Mouse (Mus musculus): ENCODE measurements around the gene Lrrc37a. TPM values are rescaled to one million over a fixed set of nuclear protein-coding genes. Genes with fewer than 3 reads are reported as not detected.

The Lrrc37a gene
- not detected for polyA plus RNA-seq (2014; fragmentation: Illumina TruSeq; extraction: RNeasy Lipid Tissue Mini Kit (QIAGEN cat#74804))

GRCm38 (mm10) chr11:103504497-103504896, at the start of gene Lrrc37a:
Lrrc37a (minus strand) TSS chr11:103504597.

GRCm38 (mm10) chr11:103411981-103412949, 92.1 kb downstream of the Lrrc37a start, which contains the start of gene Plekhm1:
Plekhm1 (minus strand) TSS chr11:103412687.

Other genes starting within 250 kb of the Lrrc37a start
- not detected for gene Map3k14, start 237.1 kb downstream of the Lrrc37a start, polyA plus RNA-seq (2014; fragmentation: Illumina TruSeq; extraction: RNeasy Lipid Tissue Mini Kit (QIAGEN cat#74804))
- gene Arhgap27, start 140.9 kb downstream of the Lrrc37a start, polyA plus RNA-seq (2014; fragmentation: Illumina TruSeq; extraction: RNeasy Lipid Tissue Mini Kit (QIAGEN cat#74804)), result 0.26 TPM
- gene Plekhm1, start 91.9 kb downstream of the Lrrc37a start, polyA plus RNA-seq (2014; fragmentation: Illumina TruSeq; extraction: RNeasy Lipid Tissue Mini Kit (QIAGEN cat#74804)), result 1.1 TPM
- not detected for gene Gm884, start 116.5 kb upstream of the Lrrc37a start, polyA plus RNA-seq (2014; fragmentation: Illumina TruSeq; extraction: RNeasy Lipid Tissue Mini Kit (QIAGEN cat#74804))
- gene Lyzl6, start 134.3 kb upstream of the Lrrc37a start, polyA plus RNA-seq (2014; fragmentation: Illumina TruSeq; extraction: RNeasy Lipid Tissue Mini Kit (QIAGEN cat#74804)), result not detected
- not detected for gene Rprml, start 145.0 kb upstream of the Lrrc37a start, polyA plus RNA-seq (2014; fragmentation: Illumina TruSeq; extraction: RNeasy Lipid Tissue Mini Kit (QIAGEN cat#74804))
- 77.5 TPM for gene Gosr2, start 193.3 kb upstream of the Lrrc37a start, polyA plus RNA-seq (2014; fragmentation: Illumina TruSeq; extraction: RNeasy Lipid Tissue Mini Kit (QIAGEN cat#74804))
- not detected for gene Wnt9b, start 245.2 kb upstream of the Lrrc37a start, polyA plus RNA-seq (2014; fragmentation: Illumina TruSeq; extraction: RNeasy Lipid Tissue Mini Kit (QIAGEN cat#74804))

Measured in ovary, adult 10 weeks (tissue).